Mouse (Mus musculus): ENCODE measurements around the gene Trf. TPM values are rescaled to one million over a fixed set of nuclear protein-coding genes. Genes with fewer than 3 reads are reported as not detected.

Gene Trf
- polyA plus RNA-seq, 1 experiment from 2014 or later: 20.0 TPM

DNA sequence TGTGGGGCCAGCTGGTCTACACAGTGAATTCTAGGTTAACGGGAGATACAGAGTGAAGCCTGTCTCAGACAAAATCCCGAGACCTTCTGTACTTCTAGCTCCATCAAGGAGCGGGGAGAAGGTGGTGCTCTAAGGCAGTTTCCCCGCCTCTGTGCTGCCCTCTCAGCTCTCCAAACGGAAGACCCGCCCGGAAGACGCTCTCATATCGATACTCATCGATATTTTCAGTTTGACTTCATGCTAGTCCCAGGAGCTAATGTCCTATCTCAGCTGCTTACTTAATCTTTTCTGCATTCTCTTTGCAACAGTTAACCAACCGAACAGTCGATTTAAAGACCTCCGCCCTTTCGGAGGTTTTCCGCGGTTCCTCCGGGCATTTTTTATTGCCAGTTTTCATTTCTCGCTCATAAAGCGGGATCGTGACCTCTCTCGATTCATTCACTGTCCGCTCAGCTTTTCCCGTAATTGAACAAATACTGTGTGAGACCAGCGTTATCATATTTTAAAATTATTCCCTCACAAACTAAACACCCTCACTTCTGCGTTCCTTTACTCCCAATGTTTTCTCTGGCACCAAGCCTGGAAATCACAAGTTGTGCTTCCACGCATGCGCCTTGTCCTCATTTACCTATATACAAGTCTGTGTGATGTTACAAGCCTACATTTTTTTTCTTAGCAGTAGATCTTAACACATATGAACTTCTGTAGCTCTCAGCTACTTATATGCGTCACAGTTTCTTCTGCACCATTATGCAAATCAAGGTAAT, 17.4 kb downstream of the Trf start:
- no peaks in the 10 kb centered on the region for H3K9me3 ChIP-seq (replicated peaks)
- no peak overlapping the region for H3K9ac ChIP-seq
- no peak overlapping the region for H3K27ac ChIP-seq
- H3K4me2 ChIP-seq (replicated peaks): no peak overlapping the region
- no peaks in the 10 kb centered on the region for H3K36me3 ChIP-seq
- H3K27me3 ChIP-seq: no peaks in the 10 kb centered on the region
- ATAC-seq (ENCODE audit: low FRiP score): no peak
- peaks cover 5% of the 10 kb centered on the region for H3K4me1 ChIP-seq
- no peak overlapping the region for H3K4me3 ChIP-seq
- WGBS: 82% methylated on average over 28 of the region's 28 CpGs

DNA sequence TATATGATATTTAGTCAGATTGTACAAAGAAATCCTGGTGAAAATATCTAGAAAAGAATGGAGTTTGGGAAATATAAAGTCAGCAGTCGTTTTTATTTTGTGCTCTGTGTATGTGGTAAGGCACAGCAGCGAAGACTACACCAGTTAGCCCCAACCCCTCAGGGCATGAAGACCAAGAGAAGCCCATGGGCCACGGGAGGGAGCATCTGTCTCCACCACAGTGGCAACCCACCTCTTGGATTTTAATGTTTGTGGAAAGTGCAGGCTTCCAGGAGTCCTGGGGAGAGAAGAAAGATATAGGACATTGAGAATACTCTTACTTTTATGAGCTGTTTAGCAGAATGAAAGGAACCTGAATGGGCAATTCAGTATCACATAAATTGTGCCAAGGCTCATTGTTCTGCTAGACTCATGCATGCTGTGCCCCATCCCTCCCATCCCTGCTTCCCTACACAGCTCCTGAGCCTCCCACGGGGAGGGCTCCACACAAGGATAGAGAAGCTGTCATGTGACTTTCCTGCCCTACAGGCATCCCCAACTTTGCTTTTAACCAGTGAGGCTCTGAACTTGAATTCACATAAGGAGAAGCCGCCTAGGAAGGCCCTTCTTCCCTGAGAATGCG, 21.3 kb downstream of the Trf start:
- no peak overlapping the region for H3K27ac ChIP-seq
- peaks cover 5% of the 10 kb centered on the region for H3K4me1 ChIP-seq
- WGBS: 52% methylated on average over 6 of the region's 6 CpGs
- no peak for ATAC-seq (ENCODE audit: low FRiP score)
- H3K9ac ChIP-seq: no peak overlapping the region; the same call in 1 of the 2 replicates
- no peaks in the 10 kb centered on the region for H3K9me3 ChIP-seq (replicated peaks)
- H3K4me2 ChIP-seq (replicated peaks): no peak overlapping the region
- no peaks in the 10 kb centered on the region for H3K36me3 ChIP-seq
- H3K4me3 ChIP-seq: no peak overlapping the region
- no peaks in the 10 kb centered on the region for H3K27me3 ChIP-seq

DNA sequence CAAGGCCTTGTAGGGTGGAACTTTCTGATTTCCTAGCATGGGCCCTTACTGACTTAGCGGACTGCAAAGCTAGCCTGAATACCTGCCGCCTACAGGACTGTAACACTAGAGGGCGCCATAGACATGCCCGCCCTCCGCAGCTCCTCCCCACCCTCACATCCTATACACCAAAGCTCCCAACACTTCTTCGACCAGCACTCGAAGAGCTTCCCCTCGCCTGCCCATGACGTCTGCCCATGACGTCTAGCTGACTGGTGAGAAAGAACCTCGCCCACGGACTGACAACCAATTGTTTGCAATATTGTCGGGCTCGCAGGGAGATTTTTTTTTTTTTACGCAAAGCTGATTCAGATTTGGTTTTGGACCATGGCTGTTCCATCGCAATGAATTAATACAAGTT, 22.4 kb downstream of the Trf start:
- H3K9ac ChIP-seq: no peak overlapping the region
- WGBS: 9% methylated on average over 16 of the region's 16 CpGs
- no peaks in the 10 kb centered on the region for H3K36me3 ChIP-seq
- peak; percentile 77 for ATAC-seq (ENCODE audit: low FRiP score)
- H3K4me2 ChIP-seq (replicated peaks): peak overlapping the region; percentile 46
- H3K9me3 ChIP-seq (replicated peaks): no peaks in the 10 kb centered on the region
- peak overlapping the region; percentile 11; the same call in 1 of the 2 replicates for H3K4me3 ChIP-seq
- H3K27me3 ChIP-seq: no peaks in the 10 kb centered on the region
- no peak overlapping the region for H3K27ac ChIP-seq
- H3K4me1 ChIP-seq: peaks cover 5% of the 10 kb centered on the region

DNA sequence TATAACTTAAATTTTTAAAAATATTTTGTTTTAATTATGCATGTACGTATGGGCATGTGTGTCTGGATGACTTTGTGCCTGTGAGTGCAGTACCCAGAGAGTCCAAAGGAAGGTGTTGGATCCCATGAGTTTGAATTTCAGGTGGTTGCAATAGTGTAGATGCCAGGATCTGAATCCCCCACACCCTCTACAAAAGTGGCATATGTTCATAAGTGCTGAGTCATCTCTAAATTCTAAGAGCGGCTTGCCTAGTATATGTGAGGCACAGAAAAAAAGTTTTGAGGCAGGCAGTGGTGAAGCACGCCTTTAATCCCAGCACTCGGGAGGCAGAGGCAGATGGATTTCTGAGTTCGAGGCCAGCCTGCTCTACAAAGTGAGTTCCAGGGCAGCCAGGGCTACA, 24.5 kb downstream of the Trf start:
- 91% methylated on average over 5 of the region's 5 CpGs for WGBS
- Histone ChIP-seq H3K27me3 (no peaks in the 10 kb centered on the region), H3K36me3 (no peaks in the 10 kb centered on the region), H3K9ac (no peak overlapping the region), H3K27ac (no peak overlapping the region), H3K4me2 (replicated peaks) (no peak overlapping the region), H3K4me1 (peaks cover 10% of the 10 kb centered on the region), H3K4me3 (no peak overlapping the region), H3K9me3 (replicated peaks) (no peaks in the 10 kb centered on the region)
- no peak for ATAC-seq (ENCODE audit: low FRiP score)

DNA sequence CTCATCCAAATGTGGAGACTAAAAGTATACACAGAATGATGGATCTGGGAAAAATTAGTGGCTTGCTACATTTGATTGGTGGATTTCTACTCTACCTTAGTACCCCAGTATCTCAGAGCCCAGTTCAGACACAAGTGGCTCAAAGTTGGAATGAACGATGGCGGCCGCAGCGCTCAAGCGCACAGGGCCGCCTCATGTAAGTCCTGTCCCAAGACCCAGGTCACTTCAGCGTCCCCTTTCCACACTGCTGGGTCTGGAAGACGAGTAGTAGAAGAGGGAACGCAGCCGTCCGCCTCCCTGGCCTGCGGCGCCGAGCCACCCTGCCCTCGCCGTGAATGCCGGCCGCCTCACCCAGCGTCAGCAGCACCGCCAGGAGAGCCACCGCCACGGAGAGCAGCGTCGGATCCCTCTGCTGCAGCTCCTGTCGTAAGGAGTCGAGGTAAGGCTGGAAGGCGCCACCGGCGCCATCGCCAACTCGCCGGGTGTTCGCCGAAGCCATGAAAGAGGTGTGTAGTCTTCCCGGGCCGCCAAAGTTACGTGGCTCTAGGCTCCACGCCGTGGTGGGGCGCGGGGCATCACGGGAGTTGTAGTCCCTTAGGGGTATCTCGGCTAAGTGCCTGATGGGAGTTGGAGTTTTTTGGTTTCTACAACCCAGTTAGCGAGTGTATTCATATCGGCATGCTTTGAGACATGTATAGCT, 28.5 kb downstream of the Trf start, which contains the start of gene Srprb:
Srprb (minus strand) TSS at position 577 of the 700 bp plus-strand sequence.
- H3K36me3 ChIP-seq: peaks cover 16% of the 10 kb centered on the region
- H3K4me1 ChIP-seq: peaks cover 5% of the 10 kb centered on the region; the same call in 1 of the 2 replicates
- no peaks in the 10 kb centered on the region for H3K9me3 ChIP-seq (replicated peaks)
- H3K9ac ChIP-seq: peak within 1 kb of the TSS; percentile 85
- peak within 1 kb of the TSS; percentile 92 for H3K4me3 ChIP-seq
- peak; percentile 97 for ATAC-seq (ENCODE audit: low FRiP score)
- 1% methylated on average over 45 of the region's 45 CpGs for WGBS
- H3K4me2 ChIP-seq (replicated peaks): peak within 1 kb of the TSS; percentile 67
- H3K27ac ChIP-seq: peak within 1 kb of the TSS; percentile 84
- no peaks in the 10 kb centered on the region for H3K27me3 ChIP-seq

DNA sequence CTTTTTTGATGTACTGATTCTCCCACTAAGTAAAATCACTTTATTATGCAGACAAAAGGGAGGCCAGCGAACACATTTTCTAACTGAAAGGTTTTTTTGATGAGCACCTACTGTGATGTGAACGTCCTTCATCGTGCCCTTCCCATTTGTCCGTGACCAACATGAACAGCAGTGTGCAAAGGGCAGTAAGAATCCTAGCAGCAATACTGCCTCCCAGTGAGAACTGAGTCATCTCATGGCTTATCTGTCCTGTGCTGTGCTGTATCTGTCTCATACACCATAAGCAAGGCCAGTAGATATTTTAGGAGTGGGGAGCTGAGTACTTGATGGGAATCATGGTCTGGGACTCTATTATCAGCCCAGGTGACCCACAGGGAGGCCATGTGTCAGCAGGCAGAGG, 41.8 kb downstream of the Trf start:
- Histone ChIP-seq H3K27ac (no peak overlapping the region), H3K9me3 (replicated peaks) (no peaks in the 10 kb centered on the region), H3K9ac (no peak overlapping the region), H3K4me3 (no peak overlapping the region), H3K4me1 (no peaks in the 10 kb centered on the region), H3K4me2 (replicated peaks) (no peak overlapping the region), H3K36me3 (peaks cover 68% of the 10 kb centered on the region), H3K27me3 (no peaks in the 10 kb centered on the region)
- ATAC-seq (ENCODE audit: low FRiP score): no peak
- 79% methylated on average over 4 of the region's 4 CpGs for WGBS

DNA sequence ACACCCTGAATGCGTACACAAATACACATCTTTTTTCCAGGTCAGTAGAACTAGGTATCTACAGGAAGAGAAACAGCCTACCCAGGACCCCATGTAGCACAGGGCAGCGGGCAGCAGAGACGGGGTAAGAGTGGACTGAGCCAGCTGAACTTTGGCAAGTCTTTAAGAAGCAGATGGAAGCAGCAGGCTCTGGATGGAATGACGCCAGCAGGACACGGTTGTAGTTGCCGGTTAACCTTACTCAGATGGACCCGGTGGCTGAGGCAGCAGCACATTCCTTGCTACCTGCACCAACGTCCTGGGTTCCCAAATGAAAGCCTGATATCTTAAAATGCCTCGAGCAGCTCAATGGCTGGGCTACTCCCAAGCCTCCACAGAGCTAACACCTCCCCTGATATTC, 43.5 kb downstream of the Trf start:
- no peak overlapping the region for H3K27ac ChIP-seq
- H3K9me3 ChIP-seq (replicated peaks): no peaks in the 10 kb centered on the region
- H3K4me2 ChIP-seq (replicated peaks): no peak overlapping the region
- WGBS: 84% methylated on average over 9 of the region's 9 CpGs
- no peak overlapping the region for H3K9ac ChIP-seq
- H3K4me1 ChIP-seq: no peaks in the 10 kb centered on the region
- no peak overlapping the region for H3K4me3 ChIP-seq
- peaks cover 57% of the 10 kb centered on the region for H3K36me3 ChIP-seq
- ATAC-seq (ENCODE audit: low FRiP score): no peak
- H3K27me3 ChIP-seq: no peaks in the 10 kb centered on the region

DNA sequence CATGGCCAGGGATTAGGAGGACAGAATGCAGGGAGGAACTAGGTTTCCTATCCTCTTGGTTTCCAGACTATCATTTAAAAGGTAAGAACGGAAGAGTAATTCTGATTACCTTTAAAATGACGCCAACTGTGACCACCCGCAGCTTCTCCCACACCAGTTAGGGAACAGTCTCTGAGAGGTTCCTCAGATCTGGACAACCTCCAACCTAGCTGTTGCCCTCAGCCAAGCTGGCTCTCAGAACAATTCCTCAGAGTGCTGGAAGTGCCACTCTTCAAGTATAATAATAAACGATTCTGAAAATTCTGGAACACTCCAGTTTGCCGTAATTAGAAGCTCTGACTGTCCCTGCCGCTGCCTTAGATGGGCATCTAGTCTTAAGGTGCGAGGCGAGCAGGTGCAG, 44.3 kb downstream of the Trf start:
- Histone ChIP-seq H3K4me2 (replicated peaks) (no peak overlapping the region), H3K4me3 (no peak overlapping the region), H3K9me3 (replicated peaks) (no peaks in the 10 kb centered on the region), H3K9ac (no peak overlapping the region), H3K27me3 (no peaks in the 10 kb centered on the region), H3K27ac (no peak overlapping the region), H3K36me3 (peaks cover 49% of the 10 kb centered on the region), H3K4me1 (peaks cover 2% of the 10 kb centered on the region)
- WGBS: 93% methylated on average over 8 of the region's 8 CpGs
- no peak for ATAC-seq (ENCODE audit: low FRiP score)

DNA sequence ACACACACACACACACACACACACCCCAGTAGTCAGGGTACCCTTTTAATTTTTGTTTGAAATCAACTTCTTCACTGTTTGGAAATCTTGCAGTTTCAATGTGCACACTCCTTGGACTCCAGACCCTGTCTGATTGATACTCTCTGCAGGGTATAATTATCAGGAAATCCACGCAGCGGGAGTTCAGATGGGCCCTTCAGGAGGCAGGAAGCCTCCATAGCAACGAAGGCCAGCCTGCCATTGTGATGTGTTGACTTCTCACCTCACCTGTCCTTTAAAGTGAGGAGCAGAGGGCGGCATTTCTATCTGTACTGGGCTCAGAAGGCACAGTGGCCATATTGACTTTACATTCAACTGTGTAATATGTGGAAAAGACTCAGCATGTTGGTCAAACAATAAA, 45.4 kb downstream of the Trf start:
- no peak overlapping the region for H3K4me2 ChIP-seq (replicated peaks)
- no peak overlapping the region for H3K27ac ChIP-seq
- peaks cover 39% of the 10 kb centered on the region for H3K36me3 ChIP-seq
- H3K9ac ChIP-seq: no peak overlapping the region
- ATAC-seq (ENCODE audit: low FRiP score): no peak
- H3K4me3 ChIP-seq: no peak overlapping the region
- peaks cover 13% of the 10 kb centered on the region for H3K4me1 ChIP-seq
- no peaks in the 10 kb centered on the region for H3K9me3 ChIP-seq (replicated peaks)
- WGBS: 68% methylated on average over 4 of the region's 4 CpGs
- H3K27me3 ChIP-seq: no peaks in the 10 kb centered on the region

DNA sequence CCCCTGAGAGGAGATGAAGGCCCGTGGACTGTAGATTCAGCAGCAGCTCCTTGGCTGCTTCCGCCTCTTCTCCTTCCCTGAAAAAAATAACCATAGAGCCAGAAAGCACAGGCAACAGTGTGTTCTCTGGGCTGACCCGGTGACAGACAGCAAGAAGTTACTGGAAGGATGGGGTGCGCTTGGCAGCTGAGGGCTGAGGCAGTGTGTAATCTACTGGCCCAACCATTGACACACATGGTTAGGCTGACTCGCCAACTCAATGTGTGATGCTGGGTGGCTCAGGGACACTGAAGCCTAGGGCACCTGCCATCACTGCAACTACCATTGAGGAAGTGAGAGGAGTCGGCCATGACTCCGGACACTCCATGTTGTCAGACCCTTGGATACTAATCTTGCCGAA, 48.4 kb downstream of the Trf start:
- WGBS: 90% methylated on average over 8 of the region's 8 CpGs

DNA sequence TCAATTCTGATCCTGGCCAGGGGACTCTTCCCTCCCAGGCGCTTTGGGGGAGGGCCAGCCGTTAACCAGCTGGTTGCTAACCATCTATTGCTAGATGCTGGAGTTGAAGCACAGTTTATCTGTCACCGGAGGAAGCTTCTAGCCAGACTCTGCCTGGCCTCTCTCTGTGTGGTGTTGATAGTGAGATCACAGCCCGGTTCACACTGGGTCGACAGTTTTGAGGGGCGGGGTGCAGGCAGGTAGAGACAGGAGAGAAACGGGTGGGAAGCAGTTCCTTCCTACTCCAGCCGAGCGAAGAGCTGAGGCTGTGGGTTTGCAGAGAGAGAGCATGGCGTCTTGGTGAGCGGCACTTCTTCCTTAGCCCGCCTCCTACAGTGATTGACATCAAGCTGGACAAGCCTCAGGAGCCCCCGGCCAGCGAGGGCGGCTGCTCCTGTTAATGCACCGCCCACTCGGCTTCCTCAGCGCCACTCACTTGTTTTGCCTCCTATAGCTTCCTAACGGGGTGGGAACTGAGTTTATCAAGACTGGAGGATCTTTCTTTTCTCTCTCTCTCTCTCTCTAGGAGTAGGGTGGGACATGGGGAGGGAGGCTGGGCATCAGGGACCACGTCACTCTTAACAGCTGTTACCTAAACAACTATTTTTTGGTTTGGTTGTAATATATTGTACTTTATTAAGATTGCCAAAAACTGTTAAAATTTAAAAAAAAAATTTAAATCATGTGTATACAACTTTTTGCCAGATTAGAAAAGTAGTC, 49.3 kb downstream of the Trf start:
- 6% methylated on average over 20 of the region's 20 CpGs for WGBS
- peaks cover 24% of the 10 kb centered on the region for H3K36me3 ChIP-seq

More for the DNA sequence above, 48.4 kb downstream of the Trf start:
- Histone ChIP-seq H3K36me3 (peaks cover 28% of the 10 kb centered on the region), H3K27me3 (no peaks in the 10 kb centered on the region), H3K4me3 (no peak overlapping the region), H3K4me2 (replicated peaks) (no peak overlapping the region), H3K9ac (no peak overlapping the region), H3K4me1 (peaks cover 19% of the 10 kb centered on the region), H3K9me3 (replicated peaks) (no peaks in the 10 kb centered on the region), H3K27ac (no peak overlapping the region)
- no peak for ATAC-seq (ENCODE audit: low FRiP score)

More for the DNA sequence above, 49.3 kb downstream of the Trf start:
- H3K27ac ChIP-seq: peak overlapping the region; percentile 5; the same call in 1 of the 2 replicates
- peak overlapping the region; percentile 20; the same call in 1 of the 2 replicates for H3K9ac ChIP-seq
- H3K9me3 ChIP-seq (replicated peaks): no peaks in the 10 kb centered on the region
- peak overlapping the region; percentile 49 for H3K4me2 ChIP-seq (replicated peaks)
- peak overlapping the region; percentile 20 for H3K4me3 ChIP-seq
- H3K4me1 ChIP-seq: peaks cover 19% of the 10 kb centered on the region
- no peaks in the 10 kb centered on the region for H3K27me3 ChIP-seq
- ATAC-seq (ENCODE audit: low FRiP score): peak; percentile 78

All from hindbrain, embryonic 12.5 days (tissue).